Mouse (Mus musculus) spleen, adult 2 months (tissue): ENCODE measurements around the gene Akap13.

Source experiments
- CTCF ChIP-seq: fragments of 200-500 bp; IDR thresholded peaks from 2 replicates; pipeline ENCODE4 v1.5.1; 2011; ENCODE audit warnings: mild to moderate bottlenecking, inconsistent platforms; ENCODE audit not compliant: insufficient read depth, insufficient read length, insufficient replicate concordance; ENCODE audit errors: extremely low read depth
- POLR2A ChIP-seq: fragments of 200-500 bp; IDR thresholded peaks from 2 replicates; pipeline ENCODE4 v1.6.1; 2011; ENCODE audit warnings: low read depth, low read length, inconsistent platforms

DNA sequence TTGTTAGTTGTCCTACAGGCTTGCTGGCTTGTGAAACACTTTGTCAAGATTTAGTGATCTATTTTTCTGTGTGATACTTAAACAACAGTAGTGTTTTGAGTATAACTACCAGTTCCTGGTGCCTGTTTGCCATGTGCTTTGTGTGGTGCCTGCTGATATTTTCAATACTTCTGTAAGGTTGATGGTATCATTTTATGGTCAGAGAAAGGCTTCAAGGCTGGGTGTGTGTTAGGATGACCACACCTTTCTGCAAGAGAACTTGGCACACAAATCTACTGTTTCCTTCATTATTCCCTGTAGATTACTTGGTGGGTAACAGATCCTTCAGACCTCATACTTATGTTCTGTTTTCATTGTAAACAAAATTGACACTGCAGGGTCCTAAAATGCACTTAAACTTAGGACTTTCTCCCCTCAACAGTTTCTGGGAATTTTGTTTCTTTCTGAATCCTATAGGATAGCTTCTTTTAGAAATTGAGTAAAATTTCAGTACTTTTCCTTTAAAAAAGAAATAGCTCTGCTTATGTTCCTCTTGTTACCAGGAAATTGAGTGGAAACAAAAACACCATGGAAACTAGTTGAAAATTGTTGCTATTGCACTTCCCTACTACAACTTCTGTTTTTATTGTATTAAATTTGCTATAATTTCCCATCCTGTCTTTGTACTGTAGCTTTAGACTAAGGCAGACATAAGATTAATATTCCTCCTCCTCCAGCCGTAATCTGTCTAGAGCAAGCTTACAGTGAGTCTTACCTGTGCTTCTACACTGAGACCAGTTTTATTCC is 120.7 kb downstream of the Akap13 start:
- TF ChIP-seq POLR2A (no peak), CTCF (no peak)
